Mouse (Mus musculus): ENCODE measurements around the gene Lsm4. TPM values are rescaled to one million over a fixed set of nuclear protein-coding genes. Genes with fewer than 3 reads are reported as not detected.

The Lsm4 gene
- polyA plus RNA-seq, 1 experiment from 2014 or later: 256 TPM

Other genes with a start within 250 kb of the Lsm4 start
- gene Crtc1, start 233.7 kb upstream of the Lsm4 start, polyA plus RNA-seq (2015; fragmentation: Nextera tagmentation; extraction: Ambion mirVana): 8.7 and 14.2 TPM in 2 replicates
- 8.7 and 12.7 TPM in 2 replicates for gene Klhl26, start 196.3 kb upstream of the Lsm4 start, polyA plus RNA-seq (2015; fragmentation: Nextera tagmentation; extraction: Ambion mirVana)
- 0.24 and 0.96 TPM in 2 replicates for gene Tmem59l, start 185.9 kb upstream of the Lsm4 start, polyA plus RNA-seq (2015; fragmentation: Nextera tagmentation; extraction: Ambion mirVana)
- gene Crlf1, start 180.1 kb upstream of the Lsm4 start, polyA plus RNA-seq (2015; fragmentation: Nextera tagmentation; extraction: Ambion mirVana): 3.8 and 11.1 TPM in 2 replicates
- 116 and 117 TPM in 2 replicates for gene Rex1bd, start 166.5 kb upstream of the Lsm4 start, polyA plus RNA-seq (2015; fragmentation: Nextera tagmentation; extraction: Ambion mirVana)
- gene Uba52, start 162.4 kb upstream of the Lsm4 start, polyA plus RNA-seq (2015; fragmentation: Nextera tagmentation; extraction: Ambion mirVana): 684 and 768 TPM in 2 replicates
- gene Fkbp8, start 145.5 kb upstream of the Lsm4 start, polyA plus RNA-seq (2015; fragmentation: Nextera tagmentation; extraction: Ambion mirVana): 203 and 274 TPM in 2 replicates
- gene Kxd1, start 145.3 kb upstream of the Lsm4 start, polyA plus RNA-seq (2015; fragmentation: Nextera tagmentation; extraction: Ambion mirVana): 64.5 and 68.8 TPM in 2 replicates
- gene Ell, start 133.8 kb upstream of the Lsm4 start, polyA plus RNA-seq (2015; fragmentation: Nextera tagmentation; extraction: Ambion mirVana): 10.8 and 15.0 TPM in 2 replicates
- gene Isyna1, start 78.9 kb upstream of the Lsm4 start, polyA plus RNA-seq (2015; fragmentation: Nextera tagmentation; extraction: Ambion mirVana): 92.9 and 121 TPM in 2 replicates
- gene Ssbp4, start 64.4 kb upstream of the Lsm4 start, polyA plus RNA-seq (2015; fragmentation: Nextera tagmentation; extraction: Ambion mirVana): 62.1 and 82.6 TPM in 2 replicates
- gene Lrrc25, start 57.1 kb upstream of the Lsm4 start, polyA plus RNA-seq (2015; fragmentation: Nextera tagmentation; extraction: Ambion mirVana): 1.4 and 3.4 TPM in 2 replicates
- gene Gdf15, start 40.8 kb upstream of the Lsm4 start, polyA plus RNA-seq (2015; fragmentation: Nextera tagmentation; extraction: Ambion mirVana): 0.89 and 1.3 TPM in 2 replicates
- 32.2 and 36.3 TPM in 2 replicates for gene Pgpep1, start 12.9 kb upstream of the Lsm4 start, polyA plus RNA-seq (2015; fragmentation: Nextera tagmentation; extraction: Ambion mirVana)
- 79.8 and 89.0 TPM in 2 replicates for gene Jund, start 25.7 kb downstream of the Lsm4 start, polyA plus RNA-seq (2015; fragmentation: Nextera tagmentation; extraction: Ambion mirVana)
- 0.04 TPM in 2 replicates for gene Iqcn, start 30.2 kb downstream of the Lsm4 start, polyA plus RNA-seq (2015; fragmentation: Nextera tagmentation; extraction: Ambion mirVana)
- gene Gm3336, start 45.3 kb downstream of the Lsm4 start, polyA plus RNA-seq (2015; fragmentation: Nextera tagmentation; extraction: Ambion mirVana): not detected in 2 replicates
- gene Pde4c, start 50.5 kb downstream of the Lsm4 start, polyA plus RNA-seq (2015; fragmentation: Nextera tagmentation; extraction: Ambion mirVana): 0.19 and 0.32 TPM in 2 replicates
- 21.0 and 25.5 TPM in 2 replicates for gene Rab3a, start 81.4 kb downstream of the Lsm4 start, polyA plus RNA-seq (2015; fragmentation: Nextera tagmentation; extraction: Ambion mirVana)
- 43.0 and 45.2 TPM in 2 replicates for gene Mpv17l2, start 87.7 kb downstream of the Lsm4 start, polyA plus RNA-seq (2015; fragmentation: Nextera tagmentation; extraction: Ambion mirVana)
- gene Pik3r2, start 103.5 kb downstream of the Lsm4 start, polyA plus RNA-seq (2015; fragmentation: Nextera tagmentation; extraction: Ambion mirVana): 28.0 and 45.8 TPM in 2 replicates
- 5.0 and 11.1 TPM in 2 replicates for gene Mast3, start 131.8 kb downstream of the Lsm4 start, polyA plus RNA-seq (2015; fragmentation: Nextera tagmentation; extraction: Ambion mirVana)
- gene Il12rb1, start 135.2 kb downstream of the Lsm4 start, polyA plus RNA-seq (2015; fragmentation: Nextera tagmentation; extraction: Ambion mirVana): 0.15 and 0.53 TPM in 2 replicates
- gene Arrdc2, start 166.5 kb downstream of the Lsm4 start, polyA plus RNA-seq (2015; fragmentation: Nextera tagmentation; extraction: Ambion mirVana): 2.8 and 4.0 TPM in 2 replicates
- 2.8 and 3.8 TPM in 2 replicates for gene Kcnn1, start 190.0 kb downstream of the Lsm4 start, polyA plus RNA-seq (2015; fragmentation: Nextera tagmentation; extraction: Ambion mirVana)
- 79.7 and 84.1 TPM in 2 replicates for gene Ccdc124, start 200.7 kb downstream of the Lsm4 start, polyA plus RNA-seq (2015; fragmentation: Nextera tagmentation; extraction: Ambion mirVana)
- gene Slc5a5, start 219.5 kb downstream of the Lsm4 start, polyA plus RNA-seq (2015; fragmentation: Nextera tagmentation; extraction: Ambion mirVana): 0.09 and 0.36 TPM in 2 replicates
- 2,542 and 2,612 TPM in 2 replicates for gene Rpl18a, start 224.2 kb downstream of the Lsm4 start, polyA plus RNA-seq (2015; fragmentation: Nextera tagmentation; extraction: Ambion mirVana)
- 30.3 and 41.6 TPM in 2 replicates for gene Map1s, start 232.7 kb downstream of the Lsm4 start, polyA plus RNA-seq (2015; fragmentation: Nextera tagmentation; extraction: Ambion mirVana)

All from heart, embryonic 15.5 days (tissue).